Mouse (Mus musculus) kidney, adult 18-20 months (tissue): ENCODE results near the gene Il11.
A peak's percentile ranks its signal among the peaks of the same experiment; 100 is the strongest.
"Not testable (repeated sequence)": the region's sequence is repeated elsewhere in the genome, so short reads cannot be mapped to it uniquely, and the experiment has no call there.

Experiments used
- DNase-seq: peaks from one replicate; pipeline ENCODE4 v3.0.0; 2021

Il11 gene

DNA sequence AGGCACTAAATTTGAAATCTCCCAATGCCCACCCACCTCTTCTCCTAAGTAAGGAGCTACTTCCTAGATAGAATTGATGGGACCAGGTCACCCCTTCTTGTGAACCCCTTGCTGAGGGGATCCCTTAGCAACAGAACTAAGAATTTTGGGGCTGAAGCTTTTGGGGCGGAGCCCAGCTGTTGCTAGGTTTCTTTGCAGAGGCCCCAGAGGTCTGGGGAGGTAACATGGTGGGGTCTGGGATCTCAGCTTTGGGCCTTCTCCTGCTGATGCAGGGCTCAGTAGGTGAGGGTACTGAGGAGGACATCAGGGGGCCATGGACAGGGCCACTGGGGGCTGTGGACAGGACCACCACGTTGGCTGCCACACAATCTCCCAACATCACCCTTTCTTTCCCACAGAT, at the start of gene Il11, which contains the start of gene Tmem190:
Gene Il11, minus strand, starts transcription at position 101 of the 400 bp plus-strand sequence.
Gene Tmem190, plus strand, starts transcription at position 179 of the 400 bp plus-strand sequence.
- DNase-seq = no peak

DNA sequence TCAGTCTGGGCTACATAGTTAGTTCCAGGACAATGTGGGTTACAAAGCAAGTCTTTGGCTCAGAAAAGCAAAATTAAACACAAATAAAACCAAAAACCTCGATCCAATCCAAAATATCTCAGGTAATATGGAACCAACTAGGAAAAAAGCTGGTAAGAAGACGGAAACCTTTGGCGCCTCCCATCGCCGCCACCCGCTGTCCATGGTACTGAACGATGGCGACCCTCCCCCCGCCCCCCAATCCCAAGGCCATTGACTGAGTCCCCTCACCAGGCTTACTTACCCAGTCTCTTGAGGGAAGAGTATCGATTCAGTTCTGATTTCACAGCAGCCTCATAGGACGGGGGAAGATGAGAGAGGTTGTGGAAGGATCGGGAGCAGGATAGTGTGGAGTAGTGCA, 47.8 kb upstream of the Il11 start:
- DNase-seq = no peak

DNA sequence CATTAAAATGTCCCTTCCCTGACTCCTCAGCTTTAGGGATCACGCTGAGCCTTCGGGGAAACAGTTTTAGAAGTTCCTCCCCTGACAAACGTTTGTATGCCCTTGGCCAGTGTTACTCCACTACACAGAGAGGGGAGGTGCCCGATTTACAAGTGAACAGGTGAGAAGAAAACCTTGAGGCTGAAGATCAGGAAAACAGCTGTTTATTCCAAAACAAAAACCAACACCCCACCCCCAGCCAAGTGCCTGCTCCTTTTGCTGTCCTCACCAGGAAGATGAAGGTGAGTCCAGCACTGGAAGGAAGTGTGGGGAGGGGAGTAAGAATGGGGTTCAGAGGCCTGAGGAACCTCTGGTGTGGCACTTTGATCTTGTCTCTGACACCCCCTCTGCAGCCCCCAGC, 42.7 kb upstream of the Il11 start:
- DNase-seq = no peak

DNA sequence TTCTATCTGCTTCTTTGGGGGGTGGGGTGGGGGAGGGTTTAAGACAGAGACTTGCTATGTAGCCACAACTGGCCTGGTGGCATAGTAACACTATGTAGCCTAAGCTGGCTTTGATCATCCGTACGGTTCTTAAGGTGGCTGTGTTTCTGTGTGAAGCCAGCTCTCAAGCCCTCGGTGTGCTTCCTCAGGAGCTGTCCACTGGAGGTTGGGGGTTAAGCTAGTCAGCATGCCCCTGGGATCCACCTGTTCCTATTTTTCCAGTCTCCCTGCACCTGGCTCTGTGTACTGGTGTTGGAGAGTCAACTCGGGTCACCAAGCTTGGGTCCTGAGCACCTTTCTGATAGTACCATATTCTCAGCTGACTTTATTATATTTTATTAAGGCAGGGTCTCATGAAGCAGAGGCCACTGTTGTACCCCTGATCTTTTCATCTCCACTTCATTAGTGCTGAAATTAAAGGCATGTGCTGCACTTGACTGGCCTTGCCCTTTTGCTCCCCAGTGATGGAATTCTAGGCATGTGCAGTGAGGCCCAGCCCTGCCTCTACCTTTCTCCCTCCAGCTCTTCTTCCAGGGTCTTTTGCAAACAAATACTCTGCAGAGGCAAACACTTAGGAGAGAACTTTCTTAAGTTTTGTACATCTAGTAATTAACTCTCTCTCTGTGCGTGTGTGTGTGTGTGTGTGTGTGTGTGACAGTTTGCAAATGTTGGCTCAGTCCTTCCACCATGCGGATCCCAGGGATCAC, 39.7 kb upstream of the Il11 start:
- peak; percentile 22 for DNase-seq

DNA sequence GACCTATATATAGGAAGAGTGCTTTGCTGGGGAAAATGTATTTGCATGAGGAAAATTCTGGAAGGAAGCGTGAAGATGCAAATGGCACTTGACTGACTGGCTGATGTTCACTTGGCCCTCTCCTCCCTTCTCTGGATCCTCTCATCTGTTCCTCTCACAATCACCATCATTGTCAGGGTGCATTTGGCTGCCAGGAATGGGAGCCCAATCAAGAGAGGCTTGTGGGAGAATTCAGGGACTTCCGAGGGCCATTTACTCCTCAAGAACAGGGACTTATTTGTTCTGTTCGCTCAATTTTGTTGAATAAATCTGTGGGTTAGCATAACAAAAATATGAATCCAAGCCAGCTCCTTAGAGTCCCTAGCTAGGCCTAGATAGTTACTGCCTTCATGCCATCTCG, 39.0 kb upstream of the Il11 start:
- no peak for DNase-seq

DNA sequence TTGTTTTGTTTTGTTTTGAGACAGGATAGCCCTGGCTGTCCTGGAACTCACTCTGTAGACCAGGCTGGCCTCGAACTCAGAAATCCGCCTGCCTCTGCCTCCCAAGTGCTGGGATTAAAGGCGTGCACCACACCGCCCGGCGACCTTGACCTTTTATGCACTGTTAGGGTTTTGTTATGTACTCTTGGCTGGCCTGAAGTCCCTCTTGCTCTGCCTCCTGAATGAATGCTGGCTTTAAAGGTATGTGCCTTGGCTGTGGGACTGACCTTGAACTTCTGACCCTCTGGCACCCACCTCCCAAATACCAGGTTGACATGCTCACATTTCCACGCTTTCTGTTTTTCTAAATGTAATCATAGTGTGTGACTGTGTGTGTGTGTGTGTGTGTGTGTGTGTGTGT, 38.3 kb upstream of the Il11 start:
- DNase-seq = not testable (repeated sequence)

DNA sequence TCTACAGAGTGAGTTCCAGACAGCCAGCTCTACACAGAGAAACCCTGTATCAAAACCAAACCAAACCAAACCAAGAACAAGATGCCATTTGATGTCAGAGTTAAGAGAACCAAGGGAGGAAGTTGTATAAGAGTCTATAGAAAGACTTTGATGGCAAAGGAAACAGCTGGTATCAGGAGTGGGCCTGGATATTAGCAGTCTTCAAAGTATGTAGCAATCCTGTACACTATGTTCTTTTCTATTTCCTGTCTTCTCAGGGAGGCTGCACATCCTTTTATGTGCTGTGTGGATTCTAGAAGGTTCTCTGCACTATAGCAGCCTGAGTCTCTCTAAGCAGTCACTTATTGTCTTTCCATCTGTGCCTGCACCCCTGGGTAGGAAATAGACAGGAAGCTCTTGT, 33.9 kb upstream of the Il11 start:
- no peak for DNase-seq

DNA sequence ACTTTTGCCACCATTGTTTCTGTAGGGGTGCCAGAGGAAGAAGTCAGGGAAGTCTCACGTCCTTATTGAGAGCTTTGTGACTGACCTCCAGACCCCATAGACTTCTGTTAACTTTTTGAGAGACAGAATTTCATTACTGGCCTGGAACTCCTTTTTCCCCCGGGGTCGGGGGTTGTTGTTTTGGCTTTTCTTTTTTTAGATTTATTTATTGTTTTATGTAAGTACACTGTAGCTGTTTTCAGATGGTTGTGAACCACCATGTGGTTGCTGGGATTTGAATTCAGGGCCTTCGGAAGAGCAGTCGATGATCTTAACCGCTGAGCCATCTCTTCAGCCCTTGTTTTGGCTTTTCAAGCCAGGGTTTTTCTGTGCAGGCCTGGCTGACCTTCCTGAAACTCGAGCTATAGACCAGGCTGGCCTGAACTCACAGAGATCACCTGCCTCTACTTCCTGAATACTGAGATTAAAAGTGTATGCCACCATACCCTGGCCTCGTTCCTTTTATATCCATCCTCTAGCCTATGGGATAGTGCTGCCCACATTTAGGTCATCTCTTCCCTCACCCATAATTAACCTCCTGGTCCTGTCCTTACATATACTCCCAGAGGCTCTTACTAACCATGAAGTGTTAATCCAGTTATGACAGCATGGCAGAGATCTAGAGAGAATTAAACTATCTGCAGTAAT, 30.6 kb upstream of the Il11 start:
- DNase-seq = no peak

DNA sequence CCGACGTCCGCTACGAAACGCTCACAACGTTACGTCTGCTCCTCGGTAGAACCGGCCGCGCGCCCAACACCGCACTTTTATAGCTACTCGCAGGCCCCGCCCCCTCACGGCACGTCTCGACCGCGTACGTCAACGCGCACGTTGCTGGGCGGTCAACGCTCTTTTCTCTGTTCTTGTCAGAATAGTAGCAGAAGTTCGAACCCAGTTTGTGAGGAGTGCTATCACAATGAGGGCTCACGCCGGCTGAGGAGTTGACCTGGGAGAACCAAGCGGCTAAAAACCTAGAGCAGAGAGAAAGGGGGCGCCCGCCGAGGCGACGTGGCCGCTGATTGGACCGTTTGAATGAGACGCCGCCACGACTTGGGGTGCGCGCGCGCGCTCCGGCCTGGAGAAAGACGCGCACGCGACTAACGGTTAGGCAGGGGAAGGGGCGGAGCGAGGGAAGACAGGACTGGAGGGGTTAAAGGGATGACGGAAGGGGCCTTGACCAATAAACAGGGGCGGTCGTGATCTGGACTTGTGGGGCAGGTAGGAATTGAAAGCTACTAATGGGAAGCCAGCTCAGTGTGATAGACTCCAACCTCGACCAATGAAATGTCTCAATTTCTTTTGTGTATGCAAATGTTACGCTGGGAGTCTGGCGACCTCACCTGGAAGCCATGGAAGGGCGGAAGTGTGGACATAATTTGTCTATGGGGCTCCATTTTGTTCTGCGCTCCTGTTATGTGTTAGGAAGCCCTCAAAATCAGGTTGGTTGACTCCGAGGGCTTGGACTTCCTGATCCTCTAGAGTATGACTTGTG, 29.8 kb upstream of the Il11 start, which contains the start of gene Ube2s:
Gene Ube2s, minus strand, starts transcription at position 288 of the 802 bp plus-strand sequence.
- peak; percentile 98 for DNase-seq

DNA sequence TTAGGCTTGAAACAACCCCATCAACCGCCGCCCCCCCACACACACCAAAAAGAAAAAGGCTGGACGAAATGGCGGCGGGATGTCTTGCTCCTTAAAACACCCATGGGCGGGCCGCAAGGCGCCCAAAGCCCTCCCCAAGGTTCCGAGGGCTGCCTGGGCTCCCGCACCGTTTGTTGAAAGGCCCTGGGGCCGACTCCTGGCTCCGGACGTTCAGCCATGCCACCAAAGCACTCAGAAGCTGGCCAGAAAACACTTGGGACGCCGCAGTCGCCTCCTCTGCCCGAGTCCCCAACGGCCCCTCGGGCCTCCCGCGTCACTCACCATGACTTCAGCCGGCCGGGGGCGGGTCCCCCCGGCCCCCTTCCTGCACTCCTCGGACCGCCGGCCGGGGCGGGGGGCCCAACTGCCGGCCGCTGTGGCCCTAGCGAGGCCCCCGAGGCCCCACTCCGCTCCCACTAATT, 29.2 kb upstream of the Il11 start:
- DNase-seq = no peak

DNA sequence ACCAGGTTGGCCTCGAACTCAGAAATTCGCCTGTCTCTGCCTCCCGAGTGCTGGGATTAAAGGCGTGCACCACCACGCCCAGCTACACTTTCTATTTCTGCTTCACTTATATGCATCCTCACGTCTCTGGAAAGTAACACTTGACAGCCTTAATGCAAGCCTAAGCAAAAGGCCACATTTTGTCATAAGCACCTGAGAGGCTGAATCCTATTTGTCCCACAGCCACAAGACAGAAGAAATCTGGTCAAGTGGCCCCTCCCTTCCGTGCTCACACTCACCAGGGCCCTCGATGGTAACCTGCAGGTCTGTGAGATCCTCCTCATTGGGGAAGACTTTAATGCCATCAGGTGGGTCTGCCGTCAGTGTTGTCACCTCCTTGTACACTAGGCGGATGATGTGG, 28.5 kb upstream of the Il11 start:
- DNase-seq = not testable (repeated sequence)

DNA sequence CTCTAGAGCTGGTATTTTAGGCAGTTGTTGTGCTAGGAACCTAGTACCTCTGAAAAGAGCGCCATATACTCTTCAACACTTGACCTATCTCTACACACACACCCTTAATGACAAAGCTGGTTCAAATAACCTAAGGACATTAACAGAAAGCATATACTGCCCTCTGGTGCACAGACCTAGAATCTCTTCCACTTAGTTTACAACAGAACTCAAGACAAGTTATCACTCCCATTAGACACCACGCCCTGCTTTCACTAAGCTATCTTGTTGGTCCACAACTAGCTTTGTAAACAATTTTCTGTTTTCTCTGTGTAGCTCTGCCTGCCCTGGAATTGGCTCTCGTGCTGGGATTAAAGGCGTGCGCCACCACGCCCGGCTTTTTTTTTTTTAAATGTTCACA, 24.1 kb upstream of the Il11 start:
- no peak for DNase-seq

DNA sequence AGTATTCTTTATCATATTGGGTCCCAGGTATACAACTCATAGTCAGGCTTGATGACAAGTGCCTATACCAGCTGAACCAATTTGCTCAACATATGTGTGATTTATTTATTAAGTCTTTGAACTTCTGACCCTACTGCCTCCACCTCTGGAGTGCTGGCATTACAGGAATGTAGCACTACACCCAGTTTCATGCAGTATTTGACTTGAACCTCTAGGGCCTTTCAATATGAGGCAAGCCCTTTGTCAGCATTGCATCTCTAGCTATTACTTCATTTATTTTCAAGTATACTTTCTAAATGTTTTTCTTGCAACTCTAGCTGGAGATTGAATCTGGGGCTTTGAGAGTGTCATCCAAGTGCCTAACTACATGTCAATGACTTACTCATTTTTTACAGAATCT, 19.6 kb upstream of the Il11 start:
- no peak for DNase-seq

DNA sequence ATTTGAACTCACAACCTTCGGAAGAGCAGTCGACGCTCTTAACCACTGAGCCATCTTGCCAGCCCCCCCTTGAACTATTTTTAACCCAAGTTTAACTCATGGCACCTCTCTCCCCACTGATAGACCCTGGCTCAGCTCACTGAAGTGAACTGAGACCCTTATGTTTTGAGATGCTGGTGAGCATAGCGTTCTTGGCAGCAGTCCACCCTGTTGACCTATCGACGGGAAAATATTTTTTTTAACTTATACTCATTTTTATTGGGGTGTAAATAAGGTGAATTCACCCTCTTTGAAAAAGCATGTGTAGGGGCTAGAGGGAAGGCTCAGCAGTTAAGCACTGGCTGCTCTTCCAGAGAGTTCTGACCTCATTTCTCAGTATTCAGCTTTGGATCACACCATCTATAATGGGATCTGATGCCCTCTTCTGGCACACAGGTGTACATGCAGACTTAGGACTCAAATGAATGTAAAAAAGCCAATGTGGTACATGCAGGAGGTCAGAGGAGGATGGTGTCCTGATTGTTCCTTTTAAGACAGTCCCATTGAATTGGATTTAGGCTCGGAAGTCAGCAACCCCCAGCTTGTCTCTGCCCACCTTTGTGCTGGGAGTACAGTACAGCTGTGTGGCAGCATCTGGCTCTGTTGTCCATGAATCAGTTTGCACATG, 13.2 kb upstream of the Il11 start:
- peak; percentile 22 for DNase-seq

DNA sequence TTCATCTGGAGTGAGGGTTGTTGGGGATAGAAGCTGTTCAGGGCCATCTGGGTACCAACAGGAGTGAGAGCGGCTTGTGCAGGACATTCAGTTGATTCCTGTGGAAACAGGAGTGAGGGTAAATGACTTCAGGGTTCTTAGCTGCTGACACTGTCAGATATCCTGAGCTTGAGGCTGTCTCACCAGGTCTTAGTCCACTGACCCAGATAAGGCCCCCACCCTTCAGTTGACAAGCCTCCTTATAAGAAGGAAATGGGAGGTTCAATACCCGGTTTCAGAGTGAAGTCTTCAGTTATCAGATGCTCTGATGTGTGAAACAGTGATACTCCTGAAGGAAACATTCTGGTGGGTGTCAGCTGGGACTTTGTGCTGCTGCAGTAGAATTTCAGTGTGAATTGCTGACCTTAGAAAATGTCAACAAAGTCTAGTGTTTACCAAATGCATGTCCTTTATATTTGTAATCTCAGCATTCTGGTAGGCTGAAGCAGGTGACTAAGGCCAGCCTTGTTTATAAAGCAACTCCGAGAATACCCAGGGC, 12.0 kb upstream of the Il11 start:
- no peak for DNase-seq

DNA sequence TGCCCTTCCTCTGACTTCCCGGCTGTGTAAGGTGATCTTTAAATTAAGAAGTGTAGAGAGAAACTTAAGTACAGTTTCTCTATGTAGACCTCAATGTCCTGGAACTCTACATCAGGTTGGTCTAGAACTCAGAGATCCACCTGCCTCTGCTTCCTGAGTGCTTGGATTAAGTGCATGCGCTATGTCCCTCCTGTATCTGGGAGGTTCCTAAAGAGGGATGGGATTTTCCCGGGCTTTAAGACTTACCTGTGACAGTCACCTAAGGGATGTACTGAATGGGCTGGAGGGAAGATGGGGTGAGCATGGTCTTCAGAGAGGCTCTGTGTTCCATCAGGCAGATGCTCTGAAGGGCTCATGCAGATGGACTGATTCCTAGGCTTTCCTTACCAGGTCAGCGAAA, 11.0 kb upstream of the Il11 start:
- DNase-seq = no peak

DNA sequence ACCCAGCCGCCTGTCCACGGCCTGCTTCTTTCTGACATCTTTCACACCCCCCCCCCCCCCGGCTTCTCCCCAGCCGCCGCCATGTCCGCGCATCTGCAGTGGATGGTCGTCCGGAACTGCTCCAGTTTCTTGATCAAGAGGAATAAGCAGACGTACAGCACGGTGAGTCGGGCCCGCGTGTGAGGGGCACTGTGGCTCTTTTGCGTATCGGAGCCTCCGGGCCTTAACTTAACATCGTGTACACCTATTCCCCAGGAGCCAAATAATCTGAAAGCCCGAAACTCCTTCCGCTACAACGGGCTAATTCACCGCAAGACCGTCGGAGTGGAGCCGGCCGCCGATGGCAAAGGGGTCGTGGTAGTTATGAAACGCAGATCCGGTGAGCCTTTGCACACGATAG, 10.6 kb upstream of the Il11 start:
- DNase-seq = not testable (repeated sequence)

DNA sequence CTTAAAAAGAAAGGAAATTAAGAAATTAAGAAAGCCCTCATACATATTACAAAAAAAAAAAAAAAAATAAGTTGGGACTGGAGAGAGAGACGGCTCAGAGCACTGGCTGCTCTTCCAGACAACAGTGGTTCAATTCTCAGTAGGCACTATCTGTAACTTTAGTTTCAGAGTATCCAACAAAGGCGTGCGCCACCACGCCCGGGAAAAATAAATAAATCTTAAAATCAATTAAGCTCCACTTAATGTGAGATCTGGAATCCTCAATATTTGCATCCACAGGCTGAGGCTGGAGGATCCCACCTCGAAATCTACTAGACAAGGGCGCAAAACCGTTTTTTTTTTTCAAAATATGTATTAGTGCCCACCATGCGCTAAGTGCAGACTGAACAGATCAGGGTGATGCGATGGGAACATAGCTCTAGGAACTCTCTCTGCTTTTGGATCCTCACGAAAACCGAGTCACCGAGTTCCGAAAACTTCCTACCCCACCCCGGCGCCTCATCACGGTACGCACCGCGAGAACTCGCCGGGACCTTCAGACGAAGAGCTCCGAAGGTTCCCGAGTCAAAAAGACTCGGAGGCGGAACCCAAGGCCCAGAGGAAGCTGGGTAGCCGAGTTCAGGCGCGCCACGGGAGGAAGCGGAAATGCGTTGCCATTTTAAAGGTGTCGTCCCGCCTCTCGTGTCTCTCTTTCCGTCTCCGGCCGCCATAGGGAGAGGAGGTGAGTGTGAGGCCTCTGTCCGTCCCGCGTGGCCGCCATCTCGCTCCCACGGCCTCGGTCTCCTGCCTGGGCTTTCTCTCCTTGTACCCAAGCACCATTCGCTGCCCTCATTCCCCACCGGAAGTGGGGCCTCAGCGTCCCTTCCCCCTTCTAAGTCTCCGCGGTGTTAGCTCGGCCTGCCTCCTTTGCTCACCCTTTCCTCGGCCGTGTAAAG, 9.9 kb upstream of the Il11 start, which contains the start of gene Rpl28:
Gene Rpl28, plus strand, starts transcription at position 597 of the 935 bp plus-strand sequence.
- DNase-seq = peak; percentile 95

DNA sequence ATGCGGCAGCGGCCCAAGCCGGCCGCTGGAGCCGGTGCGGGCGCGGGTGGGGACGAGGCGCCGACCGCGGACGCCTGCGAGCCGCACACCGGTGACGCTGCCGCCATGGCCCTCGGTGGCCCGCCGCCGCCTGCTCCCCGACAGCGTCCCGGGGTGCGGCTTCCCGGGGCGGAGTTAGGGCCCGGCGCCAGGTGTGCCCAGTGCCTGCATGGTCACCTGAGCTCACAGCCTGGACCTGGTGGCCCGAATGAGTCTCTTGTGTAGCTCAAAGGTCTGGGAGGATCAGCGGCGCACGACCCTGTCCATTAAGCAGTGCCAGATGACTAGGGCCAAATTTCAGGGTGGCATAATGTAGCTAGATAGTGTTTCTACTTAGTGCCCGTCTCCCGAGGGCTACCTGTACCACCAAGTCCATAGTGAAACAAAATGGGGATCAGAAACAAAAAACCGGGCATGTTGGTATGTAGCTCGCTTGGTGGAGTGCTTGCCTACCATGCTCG, 6.8 kb upstream of the Il11 start, which contains the start of gene Tmem238:
Gene Tmem238, minus strand, starts transcription at position 221 of the 500 bp plus-strand sequence.
- peak; percentile 88 for DNase-seq

DNA sequence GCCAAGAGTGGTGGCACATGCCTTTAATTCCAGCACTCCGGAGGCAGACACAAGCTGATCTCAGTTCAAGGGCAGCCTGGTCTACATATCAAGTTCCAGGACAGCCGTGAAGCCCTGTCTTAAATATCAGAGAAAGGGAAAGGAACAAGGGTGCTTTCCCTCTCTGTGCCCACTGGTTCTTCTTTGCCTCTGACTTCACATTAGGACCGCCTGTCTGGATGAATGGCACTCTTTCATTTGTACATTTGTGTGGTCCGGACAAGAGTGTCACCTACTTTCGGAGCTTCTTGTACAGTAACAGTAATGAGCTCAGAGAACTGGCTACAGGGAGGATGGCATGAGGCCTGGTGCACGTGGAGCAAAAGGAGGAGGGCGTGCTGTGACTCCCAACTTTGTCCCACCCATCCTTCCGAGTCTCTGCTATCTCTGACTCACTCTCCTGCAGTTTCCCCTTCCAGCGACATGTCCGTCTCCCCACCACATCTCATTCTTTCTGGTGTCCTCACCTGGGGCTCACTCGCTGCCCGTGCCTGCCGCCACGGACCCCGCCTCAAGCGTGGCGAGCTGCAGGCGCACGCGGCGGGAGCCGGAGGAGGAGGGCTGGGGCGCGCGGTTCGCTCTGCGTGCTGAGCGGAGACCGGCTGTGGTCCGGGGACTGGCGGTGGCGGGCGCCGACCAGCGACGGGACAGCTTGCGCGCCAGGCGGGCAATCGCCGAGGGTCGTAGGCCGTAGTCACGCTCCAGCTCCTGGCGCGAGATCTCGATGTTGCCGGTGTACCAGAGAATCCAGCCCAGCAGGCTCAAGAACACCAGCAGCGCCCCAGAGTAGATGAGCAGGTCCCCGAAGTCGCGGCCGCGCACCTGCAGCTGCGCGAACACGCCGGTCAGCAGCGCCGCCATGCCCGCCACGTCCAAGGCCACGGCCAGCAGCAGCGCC, 6.1 kb upstream of the Il11 start:
- peak; percentile 79 for DNase-seq
